Mouse (Mus musculus) spleen, adult 10 weeks (tissue): Measurements from ENCODE around the gene Prl2a1. TPM values are rescaled to one million over a fixed set of nuclear protein-coding genes. Genes with fewer than 3 reads are reported as not detected.

Experiments used
- polyA plus RNA-seq: library from polyadenylated mRNA; stranded (reverse); fragments of 350-450 nt; fragmentation: Illumina TruSeq; extraction: RNeasy Lipid Tissue Mini Kit (QIAGEN cat#74804); gene quantifications from one replicate; pipeline ENCODE4 v1.2.3, GENCODE M21; 2015; ENCODE audit warnings: low replicate concordance; ENCODE audit not compliant: insufficient read depth

The Prl2a1 gene
- polyA plus RNA-seq = not detected

GRCm38 (mm10) chr13:27801354-27801753 is at the start of gene Prl2a1:
Gene Prl2a1, plus strand, starts transcription at chr13:27801654.

GRCm38 (mm10) chr13:27780704-27781103 is 20.8 kb upstream of the Prl2a1 start, which contains the start of gene Prl7c1:
Gene Prl7c1, minus strand, starts transcription at chr13:27780804.

DNA sequence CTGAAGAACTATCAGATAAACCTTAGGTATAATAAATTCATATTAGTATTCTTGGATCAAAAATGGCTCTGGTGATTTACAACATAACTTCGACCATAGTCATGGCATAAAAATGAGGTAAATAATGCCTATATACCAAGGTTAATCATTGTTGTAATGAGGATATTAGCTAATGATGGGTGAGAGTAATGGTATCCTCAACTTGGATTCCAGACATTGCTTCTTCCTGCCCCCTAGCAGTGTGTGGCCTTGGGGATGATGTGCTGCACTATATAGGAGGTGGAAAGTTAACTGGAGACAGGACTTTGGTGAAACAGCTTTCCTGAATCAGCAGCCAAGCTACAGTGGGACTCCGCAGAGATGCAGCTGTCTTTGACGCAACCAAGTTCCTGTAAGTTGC is 47.6 kb downstream of the Prl2a1 start, which contains the start of gene Prl2c1:
Gene Prl2c1 (plus strand): TSS at position 301 of the 400 bp plus-strand sequence.

Other genes starting within 250 kb of the Prl2a1 start
- not detected for gene Prl8a9, start 237.0 kb upstream of the Prl2a1 start, polyA plus RNA-seq
- gene Prl8a1, start 219.5 kb upstream of the Prl2a1 start, polyA plus RNA-seq = not detected
- gene Prl7b1, start 191.1 kb upstream of the Prl2a1 start, polyA plus RNA-seq = not detected
- gene Prl7a1, start 159.2 kb upstream of the Prl2a1 start, polyA plus RNA-seq = not detected
- gene Prl7a2, start 133.6 kb upstream of the Prl2a1 start, polyA plus RNA-seq = not detected
- gene Prl7d1, start 84.9 kb upstream of the Prl2a1 start, polyA plus RNA-seq = not detected
- gene Prl7c1, start 20.9 kb upstream of the Prl2a1 start, polyA plus RNA-seq = not detected
- gene Prl2c1, start 47.7 kb downstream of the Prl2a1 start, polyA plus RNA-seq = not detected
- not detected for gene Prl4a1, start 214.6 kb downstream of the Prl2a1 start, polyA plus RNA-seq